Comparison of ENCODE assay signal across 23 mouse cellular contexts in genomic region chr9:29574548-29574947, GRCm38 (mm10).
"Had no signal": no experiment of that assay in that cellular context is flagged by ENCODE, and none has a peak within 500 bp of the region (broad histone marks: within the 10 kb centered on the region; RNA-seq: fewer than 3 reads in every experiment).

No protein-coding gene starts in this region.

- H3K9ac ChIP-seq: limb, embryonic 12.5 days; limb, embryonic 15.5 days; liver, embryonic 14.5 days; liver, postnatal 0 days; lung, embryonic 14.5 days; midbrain, embryonic 13.5 days; neural tube, embryonic 12.5 days; neural tube, embryonic 15.5 days had no signal

- H3K4me2 ChIP-seq: limb, embryonic 12.5 days; limb, embryonic 15.5 days; liver, embryonic 11.5 days; lung, embryonic 14.5 days; midbrain, embryonic 13.5 days; neural tube, embryonic 12.5 days; neural tube, embryonic 15.5 days had no signal

- H3K27me3 ChIP-seq: limb, embryonic 12.5 days; limb, embryonic 15.5 days; megakaryocyte, embryonic 14.5 days; midbrain, embryonic 13.5 days; neural tube, embryonic 12.5 days; neural tube, embryonic 15.5 days had no signal

- ATAC-seq: liver, postnatal 0 days; lung, postnatal 0 days; midbrain, embryonic 13.5 days had no signal

- H3K4me1 ChIP-seq: limb, embryonic 12.5 days; limb, embryonic 15.5 days; megakaryocyte, embryonic 14.5 days; midbrain, embryonic 10.5 days; neural tube, embryonic 12.5 days had no signal

- H3K36me3 ChIP-seq: limb, embryonic 12.5 days; limb, embryonic 15.5 days; midbrain, embryonic 10.5 days; midbrain, embryonic 13.5 days; neural tube, embryonic 12.5 days; neural tube, embryonic 15.5 days had no signal

- H3K27ac ChIP-seq: kidney, postnatal 0 days; left cerebral cortex, adult 2 months; limb, embryonic 12.5 days; limb, embryonic 15.5 days; liver, embryonic 14.5 days; midbrain, embryonic 10.5 days; midbrain, embryonic 13.5 days; neural tube, embryonic 12.5 days; neural tube, embryonic 15.5 days had no signal

- DNase-seq: kidney, adult 9 months; kidney, postnatal 25 days; layer of hippocampus, postnatal 36 days; left cerebral cortex, postnatal 4 days; liver, postnatal 0 days; lung, embryonic 14.5 days; lung, postnatal 36 days; retina, postnatal 1 day; right cerebral cortex, postnatal 25 days; thymus, adult 18-20 months; thymus, postnatal 36 days had no signal

- H3K9me3 ChIP-seq: limb, embryonic 12.5 days; limb, embryonic 15.5 days; midbrain, embryonic 10.5 days; midbrain, embryonic 13.5 days; neural tube, embryonic 12.5 days; neural tube, embryonic 15.5 days had no signal

- H3K4me3 ChIP-seq: left cerebral cortex, adult 2 months; limb, embryonic 12.5 days; limb, embryonic 15.5 days; megakaryocyte, embryonic 14.5 days; midbrain, embryonic 10.5 days; midbrain, embryonic 13.5 days; neural tube, embryonic 12.5 days; neural tube, embryonic 15.5 days had no signal
